Mouse (Mus musculus) limb, embryonic 14.5 days (tissue): ENCODE measurements around the gene Sgpp2. TPM values are rescaled to one million over a fixed set of nuclear protein-coding genes. Genes with fewer than 3 reads are reported as not detected.

Experiments used
- ATAC-seq: fragments of 200-750 bp; cut with Nextera tagmentation; 2 replicates; pipeline ENCODE4 v1.8.0; 2017; ENCODE audit warnings: low read depth, moderate number of reproducible peaks, moderate TSS enrichment; ENCODE audit not compliant: low FRiP score
- DNase-seq: peaks from one replicate; pipeline ENCODE4 v3.0.0-alpha.2; 2015; ENCODE audit warnings: low spot score
- H3K27ac ChIP-seq: fragments of 300-500 bp; sonication (generic); replicated peaks from 2 replicates; pipeline ENCODE4 v1.5.1; 2014; ENCODE audit warnings: low read depth, mild to moderate bottlenecking, low read length, moderate library complexity, mixed read lengths
- H3K27me3 ChIP-seq: fragments of 300-500 bp; sonication (generic); 2 replicates; pipeline ENCODE4 v1.6.1; 2014; ENCODE audit warnings: low read length, mixed read lengths; ENCODE audit not compliant: control insufficient read depth, insufficient read depth
- H3K36me3 ChIP-seq: fragments of 300-500 bp; sonication (generic); 2 replicates; pipeline ENCODE4 v1.6.1; 2014; ENCODE audit warnings: mild to moderate bottlenecking, low read length, moderate library complexity, mixed read lengths; ENCODE audit not compliant: control insufficient read depth, insufficient read depth
- H3K4me1 ChIP-seq: fragments of 300-500 bp; sonication (generic); 2 replicates; pipeline ENCODE4 v1.6.1; 2014; ENCODE audit warnings: antibody characterized with exemption, low read length, mixed read lengths; ENCODE audit not compliant: control insufficient read depth, insufficient read depth
- H3K4me2 ChIP-seq: fragments of 300-500 bp; sonication (generic); replicated peaks from 2 replicates; pipeline ENCODE4 v1.6.1; 2014; ENCODE audit warnings: low read depth, mild to moderate bottlenecking, low read length, moderate library complexity; ENCODE audit not compliant: severe bottlenecking
- H3K4me3 ChIP-seq: fragments of 300-500 bp; sonication (generic); replicated peaks from 2 replicates; pipeline ENCODE4 v1.5.1; 2014; ENCODE audit warnings: low read length
- H3K9ac ChIP-seq: fragments of 300-500 bp; sonication (generic); 2 replicates; pipeline ENCODE4 v1.6.1; 2014; ENCODE audit warnings: mild to moderate bottlenecking, low read depth, low read length, moderate library complexity; ENCODE audit not compliant: severe bottlenecking
- H3K9me3 ChIP-seq: fragments of 300-500 bp; sonication (generic); 2 replicates; pipeline ENCODE4 v1.6.1; 2016; ENCODE audit warnings: low read length; ENCODE audit not compliant: control insufficient read depth
- POLR2A ChIP-seq: fragments of 200-500 bp; IDR thresholded peaks from 2 replicates; pipeline ENCODE4 v1.8.0; 2012; ENCODE audit warnings: inconsistent platforms, mild to moderate bottlenecking, moderate library complexity, borderline replicate concordance; ENCODE audit not compliant: insufficient read depth, insufficient read length; ENCODE audit errors: extremely low read depth
- WGBS: fragments of 180-500 bp; shearing (Covaris S2); extraction: QIAGEN DNeasy Blood & Tissue Kit; methylation state at CpG from one replicate; pipeline ENCODE4 v1.1.7; 2014; 5-methylcytosine and 5-hydroxymethylcytosine counted together
- polyA plus RNA-seq, 2 experiments: library from polyadenylated mRNA; depleted of rRNA in 1 of 2; stranded (reverse) in 1 of 2; unstranded in 1 of 2; fragments of >200 nt; fragmentation: Nextera tagmentation in 1 of 2; extraction: Ambion mirVana in 1 of 2; gene quantifications; 2 replicates each; pipeline versions ENCODE4 v1.2.1 to v1.2.3; 2012 to 2014

The Sgpp2 gene
- polyA plus RNA-seq, 2 experiments = 0.55 to 0.69 TPM

DNA sequence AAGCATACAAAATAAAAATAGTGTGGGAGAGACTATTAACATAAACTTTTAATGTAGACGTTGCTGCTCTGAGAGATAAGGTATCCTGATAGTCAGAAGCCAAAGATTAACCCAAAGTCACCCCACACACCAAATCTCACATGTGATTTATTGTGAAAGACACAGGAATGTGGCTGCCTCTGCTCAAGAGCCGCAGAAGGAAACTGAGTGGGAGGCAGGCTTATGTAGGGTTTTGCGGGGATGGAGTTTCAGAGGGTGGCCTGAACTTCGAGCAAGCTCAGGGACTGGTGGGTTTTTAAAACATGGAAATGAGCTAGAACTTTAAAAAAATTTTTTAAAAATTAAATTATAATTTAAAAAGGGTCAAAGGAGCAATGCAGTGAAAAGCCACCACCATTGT, 3.8 kb downstream of the Sgpp2 start:
- 73% methylated on average over 4 of the region's 4 CpGs for WGBS
- Histone ChIP-seq H3K36me3 (no peaks in the 10 kb centered on the region), H3K27ac (no peak overlapping the region)

DNA sequence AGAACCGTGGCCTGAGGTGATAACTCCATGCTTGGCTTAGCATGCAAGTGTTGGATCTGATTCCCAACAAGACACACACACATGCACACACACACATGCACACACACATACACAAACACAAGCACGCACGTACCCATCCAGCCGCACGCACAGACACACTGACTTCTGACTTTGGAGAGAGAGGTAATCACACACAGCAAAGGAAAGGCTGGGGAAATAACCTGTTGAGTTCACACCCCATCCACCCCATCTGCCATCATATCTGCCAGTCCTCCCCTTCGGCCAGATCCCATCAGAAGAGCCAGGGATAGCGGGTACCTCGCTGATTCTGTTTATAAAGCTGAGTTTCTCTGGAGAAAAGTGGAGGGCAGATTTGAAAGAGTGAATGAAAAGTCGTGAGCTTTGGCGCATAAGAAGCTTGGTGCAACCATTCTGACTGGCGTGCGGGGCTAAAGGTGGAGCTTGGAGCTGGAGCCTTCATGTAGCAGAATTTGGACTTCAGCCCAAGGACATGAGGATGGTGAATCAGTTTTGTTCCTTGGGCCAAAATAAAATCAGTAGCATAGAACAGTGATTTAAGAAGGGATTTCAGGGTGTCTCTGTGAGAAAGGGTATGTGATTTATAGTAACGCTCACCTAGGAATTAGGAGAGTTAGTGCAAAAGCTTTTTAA, 8.1 kb downstream of the Sgpp2 start:
- no peaks in the 10 kb centered on the region for H3K4me1 ChIP-seq
- ATAC-seq = no peak
- no peak for TF ChIP-seq POLR2A
- 86% methylated on average over 13 of the region's 13 CpGs for WGBS
- H3K36me3 ChIP-seq = no peaks in the 10 kb centered on the region
- DNase-seq = no peak
- H3K27ac ChIP-seq = no peak overlapping the region
- H3K27me3 ChIP-seq = no peaks in the 10 kb centered on the region
- no peak overlapping the region for H3K9ac ChIP-seq
- H3K4me3 ChIP-seq = no peak overlapping the region
- no peak overlapping the region for H3K4me2 ChIP-seq
- no peaks in the 10 kb centered on the region for H3K9me3 ChIP-seq

More for the DNA sequence above, 3.8 kb downstream of the Sgpp2 start:
- no peak for TF ChIP-seq POLR2A
- Histone ChIP-seq H3K9ac (no peak overlapping the region), H3K4me3 (no peak overlapping the region), H3K4me2 (no peak overlapping the region), H3K27me3 (peaks cover 19% of the 10 kb centered on the region), H3K4me1 (peaks cover 15% of the 10 kb centered on the region), H3K9me3 (no peaks in the 10 kb centered on the region)
- ATAC-seq = no peak
- DNase-seq = no peak

DNA sequence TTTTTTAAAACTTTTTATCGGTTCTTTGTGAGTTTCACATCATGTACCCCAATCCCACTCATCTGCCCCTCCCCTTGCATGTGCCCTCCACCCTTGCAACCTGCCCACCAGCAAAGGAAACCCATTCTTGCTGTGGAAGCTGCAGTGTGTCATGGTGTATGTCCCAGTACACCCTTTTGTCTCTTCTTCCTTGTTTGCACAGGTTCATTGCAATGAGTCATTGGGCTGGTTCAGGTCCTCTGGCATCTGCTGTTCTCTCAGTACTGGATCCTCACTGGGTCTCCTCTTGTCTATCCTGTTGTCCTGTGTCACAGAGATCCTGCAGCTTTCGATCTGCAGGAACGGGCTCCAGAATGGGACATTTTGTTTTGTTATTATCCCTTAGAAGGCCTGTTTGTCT, 10.1 kb downstream of the Sgpp2 start:
- H3K4me1 ChIP-seq = no peaks in the 10 kb centered on the region
- H3K4me2 ChIP-seq = no peak overlapping the region
- no peak overlapping the region for H3K9ac ChIP-seq
- H3K9me3 ChIP-seq = no peaks in the 10 kb centered on the region
- no peak for ATAC-seq
- WGBS = 80% methylated on average over 3 of the region's 3 CpGs
- DNase-seq = no peak
- no peaks in the 10 kb centered on the region for H3K36me3 ChIP-seq
- H3K27ac ChIP-seq = no peak overlapping the region
- TF ChIP-seq POLR2A = no peak
- no peaks in the 10 kb centered on the region for H3K27me3 ChIP-seq
- H3K4me3 ChIP-seq = no peak overlapping the region

DNA sequence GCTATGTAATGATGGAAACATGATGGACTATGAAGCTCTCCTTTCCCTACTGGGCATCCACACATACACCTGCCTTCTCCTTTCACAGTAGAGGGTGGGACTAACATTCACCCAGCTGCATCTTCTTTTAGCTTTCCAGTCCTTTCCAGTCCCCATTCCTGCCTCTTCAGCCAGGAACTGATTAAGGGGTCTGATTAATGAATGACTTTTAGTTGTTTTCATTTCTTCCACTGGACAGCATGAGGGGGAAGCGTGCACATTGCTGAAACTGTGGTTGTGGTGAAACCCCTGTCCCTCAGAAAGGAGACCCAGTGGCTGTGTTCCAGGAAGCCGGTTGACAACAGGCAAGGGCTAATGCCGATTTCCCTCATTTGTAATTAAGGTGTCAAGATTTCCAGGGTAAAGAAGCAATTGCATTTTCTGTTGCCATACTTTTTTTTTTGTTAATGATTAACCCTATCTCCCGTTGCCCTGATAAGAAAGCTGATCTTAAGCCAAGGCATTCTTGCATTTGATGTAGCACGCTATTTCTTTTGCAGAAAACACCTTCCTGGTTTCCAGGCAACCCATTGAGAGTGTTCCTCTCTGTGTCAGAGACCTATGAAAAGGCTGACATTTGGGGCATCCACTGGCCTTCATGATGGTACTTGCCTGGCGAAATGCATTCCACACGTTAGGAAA, 12.1 kb downstream of the Sgpp2 start:
- no peak overlapping the region for H3K9ac ChIP-seq
- DNase-seq (no peak), ATAC-seq (no peak)
- H3K4me2 ChIP-seq = no peak overlapping the region
- WGBS = 61% methylated on average over 7 of the region's 7 CpGs
- H3K4me1 ChIP-seq = no peaks in the 10 kb centered on the region
- no peaks in the 10 kb centered on the region for H3K9me3 ChIP-seq
- TF ChIP-seq POLR2A = no peak
- no peak overlapping the region for H3K27ac ChIP-seq
- H3K4me3 ChIP-seq = no peak overlapping the region
- H3K36me3 ChIP-seq = no peaks in the 10 kb centered on the region
- no peaks in the 10 kb centered on the region for H3K27me3 ChIP-seq

DNA sequence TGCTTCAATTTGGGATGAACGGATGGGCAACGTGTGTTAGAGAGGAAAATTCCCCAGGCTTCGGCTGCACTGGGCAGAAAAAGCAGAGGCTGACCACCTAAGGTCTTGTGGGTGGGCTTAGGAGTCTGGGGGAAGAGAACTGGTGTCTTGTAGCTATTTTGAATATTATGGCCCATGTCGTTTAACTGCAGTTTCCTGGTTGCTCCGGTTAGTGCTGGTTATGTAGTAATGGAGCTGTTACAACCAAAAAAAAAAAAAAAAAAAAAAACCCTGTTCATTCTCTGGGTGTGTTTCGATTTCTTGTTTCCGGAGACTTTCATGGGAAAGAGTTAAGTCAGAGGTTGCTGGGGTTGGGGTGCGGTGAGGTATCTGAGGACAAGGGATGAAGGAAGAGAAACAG, 12.7 kb downstream of the Sgpp2 start:
- Histone ChIP-seq H3K27me3 (no peaks in the 10 kb centered on the region), H3K4me3 (no peak overlapping the region), H3K9me3 (no peaks in the 10 kb centered on the region), H3K4me1 (no peaks in the 10 kb centered on the region), H3K36me3 (no peaks in the 10 kb centered on the region), H3K4me2 (no peak overlapping the region), H3K27ac (no peak overlapping the region), H3K9ac (no peak overlapping the region)
- 53% methylated on average over 8 of the region's 8 CpGs for WGBS
- no peak for ATAC-seq
- no peak for DNase-seq
- TF ChIP-seq POLR2A = no peak
